Mouse (Mus musculus) gastrocnemius, postnatal 10 days (tissue): Measurements from ENCODE around the gene Zbtb7a. TPM values are rescaled to one million over a fixed set of nuclear protein-coding genes. Genes with fewer than 3 reads are reported as not detected.
"Not testable (repeated sequence)": the region's sequence is repeated elsewhere in the genome, so short reads cannot be mapped to it uniquely, and the experiment has no call there.

Source experiments
- DNase-seq: peaks from one replicate; pipeline ENCODE4 v3.0.0; 2021; ENCODE audit warnings: mixed read lengths
- total RNA-seq, 2 experiments: library from RNA; stranded (reverse); gene quantifications; 2 replicates each; pipeline ENCODE4 v1.2.3; 2021

Gene Zbtb7a
- total RNA-seq, 2 experiments from 2014 or later = 29.2 to 35.9 TPM

GRCm38 (mm10) chr10:81168521-81169244 lies 33.7 kb downstream of the Zbtb7a start:
- peak; percentile 74 for DNase-seq

DNA sequence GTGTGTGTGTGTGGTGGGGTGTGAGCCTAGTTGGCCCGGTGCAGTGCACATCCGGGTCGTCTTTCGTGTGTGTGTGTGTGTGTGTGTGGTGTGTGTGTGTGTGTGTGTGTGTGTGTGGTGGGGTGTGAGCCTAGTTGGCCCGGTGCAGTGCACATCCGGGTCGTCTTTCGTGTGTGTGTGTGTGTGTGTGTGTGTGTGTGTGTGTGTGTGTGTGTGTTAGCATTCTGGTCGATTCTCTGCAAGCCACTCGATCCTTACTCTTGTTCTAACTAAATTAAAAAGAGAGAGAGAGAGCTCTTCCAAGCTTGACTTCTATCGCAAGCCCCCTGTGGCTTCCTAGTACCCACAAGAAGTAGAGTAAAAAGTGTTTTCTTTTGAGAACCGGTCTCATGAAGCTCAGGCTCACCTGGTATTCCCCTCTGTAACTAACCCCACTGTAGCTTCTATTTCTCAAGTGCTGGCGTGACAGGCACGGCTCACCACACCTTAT lies 34.4 kb downstream of the Zbtb7a start:
- DNase-seq = not testable (repeated sequence)

GRCm38 (mm10) chr10:81173132-81173531 lies 38.1 kb downstream of the Zbtb7a start:
- DNase-seq = peak; percentile 84

GRCm38 (mm10) chr10:81174617-81175344 lies 39.8 kb downstream of the Zbtb7a start:
- DNase-seq = peak; percentile 91

DNA sequence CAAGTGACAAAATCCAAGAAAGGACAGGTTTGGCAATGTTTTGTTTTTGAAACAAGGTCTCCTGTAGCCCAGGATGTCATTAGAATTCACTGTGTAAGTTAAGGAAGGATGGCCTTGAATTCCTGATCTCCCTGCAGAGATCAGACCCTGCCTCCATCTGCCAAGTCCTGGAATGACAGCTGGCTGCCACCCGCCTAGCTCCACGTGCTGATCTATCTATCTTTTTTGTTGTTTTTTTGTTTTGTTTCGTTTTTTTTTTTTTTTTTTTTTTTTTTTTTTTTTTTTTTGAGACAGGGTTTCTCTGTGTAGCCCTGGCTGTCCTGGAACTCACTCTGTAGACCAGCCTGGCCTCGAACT lies 40.3 kb downstream of the Zbtb7a start:
- DNase-seq = not testable (repeated sequence)

GRCm38 (mm10) chr10:81175936-81176465 lies 41.0 kb downstream of the Zbtb7a start:
- peak; percentile 46 for DNase-seq

- peak; percentile 100 for DNase-seq
Observed at GRCm38 (mm10) chr10:81176466-81177271, 41.6 kb downstream of the Zbtb7a start, which contains the start of gene Eef2. Gene Eef2, plus strand, starts transcription at chr10:81176631.

GRCm38 (mm10) chr10:81177491-81177925 lies 42.5 kb downstream of the Zbtb7a start:
- peak; percentile 40 for DNase-seq

- no peak for DNase-seq
Observed at GRCm38 (mm10) chr10:81177958-81178712, 43.1 kb downstream of the Zbtb7a start.

- no peak for DNase-seq
Observed at GRCm38 (mm10) chr10:81178927-81179326, 43.9 kb downstream of the Zbtb7a start.

GRCm38 (mm10) chr10:81179451-81180342 lies 44.7 kb downstream of the Zbtb7a start:
- DNase-seq = no peak

DNA sequence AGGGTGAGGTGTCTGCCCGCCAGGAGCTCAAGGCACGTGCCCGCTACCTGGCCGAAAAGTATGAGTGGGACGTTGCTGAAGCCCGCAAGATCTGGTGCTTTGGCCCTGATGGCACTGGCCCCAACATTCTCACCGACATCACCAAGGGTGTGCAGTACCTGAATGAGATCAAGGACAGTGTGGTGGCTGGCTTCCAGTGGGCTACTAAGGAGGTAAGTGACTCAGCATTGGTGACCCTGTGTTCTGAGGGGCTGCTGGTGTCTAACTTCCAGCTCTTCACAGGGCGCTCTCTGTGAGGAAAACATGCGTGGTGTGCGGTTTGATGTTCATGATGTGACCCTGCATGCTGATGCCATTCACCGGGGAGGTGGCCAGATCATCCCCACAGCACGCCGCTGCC lies 45.9 kb downstream of the Zbtb7a start:
- DNase-seq = no peak

DNA sequence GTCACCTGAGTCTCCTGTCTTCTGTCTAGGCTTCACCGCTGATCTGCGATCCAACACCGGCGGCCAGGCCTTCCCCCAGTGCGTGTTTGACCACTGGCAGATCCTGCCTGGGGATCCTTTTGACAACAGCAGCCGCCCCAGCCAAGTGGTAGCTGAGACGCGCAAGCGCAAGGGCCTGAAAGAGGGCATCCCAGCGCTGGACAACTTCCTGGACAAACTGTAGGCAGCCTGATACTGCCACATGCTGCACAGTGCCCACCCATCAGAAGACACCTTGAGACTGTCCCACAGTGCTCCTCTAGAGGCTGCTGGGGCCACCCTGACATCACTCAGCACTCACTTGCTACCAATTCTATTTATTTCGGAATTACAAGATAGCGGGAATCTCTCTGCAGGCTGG lies 46.8 kb downstream of the Zbtb7a start:
- not testable (repeated sequence) for DNase-seq

- DNase-seq = peak; percentile 92
Observed at GRCm38 (mm10) chr10:81182336-81183333, 47.6 kb downstream of the Zbtb7a start, which contains the start of gene Dapk3. Gene Dapk3, plus strand, starts transcription at chr10:81183005.

DNA sequence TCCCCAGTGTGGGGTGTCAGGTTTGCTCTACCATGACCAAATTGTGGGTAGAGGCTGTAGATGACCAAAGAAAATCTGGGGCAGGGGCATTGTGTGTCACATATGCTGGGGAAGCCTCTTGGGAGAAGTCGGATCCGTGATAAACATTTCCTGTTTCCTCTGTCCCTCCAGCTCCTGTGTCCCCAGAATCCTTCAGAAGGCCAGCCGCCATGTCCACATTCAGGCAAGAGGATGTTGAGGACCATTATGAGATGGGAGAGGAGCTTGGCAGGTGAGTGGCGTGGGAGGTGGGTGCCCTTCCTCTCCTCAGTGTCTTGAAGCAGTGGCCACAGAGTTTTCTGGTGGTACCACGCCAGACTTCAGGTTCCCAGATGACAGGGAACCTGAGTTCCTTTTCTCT lies 48.8 kb downstream of the Zbtb7a start, which contains the start of gene 4930442H23Rik:
4930442H23Rik (minus strand) TSS at position 45 of the 400 bp plus-strand sequence.
- DNase-seq = no peak

- DNase-seq = no peak
Observed at GRCm38 (mm10) chr10:81184765-81185164, 49.7 kb downstream of the Zbtb7a start.

DNA sequence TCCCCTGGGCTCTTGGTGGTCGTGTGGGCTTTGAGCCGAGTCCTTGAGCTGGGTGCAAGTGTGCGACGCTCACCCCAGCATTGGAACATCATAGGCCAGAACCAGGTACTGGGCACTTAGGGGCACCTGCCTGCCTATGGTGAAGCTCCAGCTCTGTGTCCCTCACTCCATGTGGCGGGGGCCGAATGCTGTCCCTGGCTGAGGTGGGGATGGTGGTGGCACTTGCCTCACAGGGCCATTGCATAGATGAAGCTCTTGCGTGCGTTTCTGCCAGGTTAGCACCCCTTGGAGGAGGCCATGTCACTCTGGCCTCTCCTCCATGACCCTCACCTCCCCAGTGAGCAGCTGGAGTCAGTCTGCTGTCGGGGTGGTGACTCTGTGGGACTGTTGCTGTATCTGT lies 52.1 kb downstream of the Zbtb7a start:
- no peak for DNase-seq

DNA sequence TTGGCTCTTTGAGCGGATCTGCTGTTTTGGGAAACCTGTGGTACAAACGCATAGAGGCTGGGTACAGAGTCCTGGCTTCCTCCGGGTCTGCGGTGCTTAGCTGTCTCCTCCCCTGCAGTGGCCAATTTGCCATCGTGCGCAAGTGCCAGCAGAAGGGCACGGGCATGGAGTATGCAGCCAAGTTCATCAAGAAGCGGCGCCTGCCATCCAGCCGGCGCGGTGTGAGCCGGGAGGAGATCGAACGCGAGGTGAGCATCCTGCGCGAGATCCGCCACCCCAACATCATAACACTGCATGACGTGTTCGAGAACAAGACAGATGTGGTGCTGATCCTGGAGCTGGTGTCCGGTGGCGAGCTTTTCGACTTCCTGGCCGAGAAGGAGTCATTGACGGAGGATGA lies 54.8 kb downstream of the Zbtb7a start:
- DNase-seq = no peak
